Mouse (Mus musculus): Measurements from ENCODE around the gene Cpne8.

DNA sequence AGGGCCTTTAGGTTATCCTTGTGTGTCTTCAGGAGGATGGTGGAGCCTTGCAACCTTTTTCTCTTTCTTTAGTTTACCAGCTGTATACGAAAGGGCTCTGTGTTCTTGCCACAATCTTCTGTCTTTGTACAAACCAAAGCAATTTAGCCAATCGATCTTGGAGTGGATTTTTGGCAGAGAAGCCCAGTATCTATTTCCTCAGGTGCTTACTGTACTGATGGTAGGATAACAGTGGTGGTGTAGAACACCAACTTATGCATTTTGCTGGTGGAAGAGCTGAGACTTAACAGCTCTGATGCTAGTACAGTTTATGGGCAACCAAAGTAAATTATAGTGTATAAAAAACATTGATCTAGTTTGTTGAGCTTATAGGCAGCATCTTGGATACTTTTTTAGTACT, 83.6 kb downstream of the Cpne8 start:
- TF ChIP-seq GATA1 (IDR thresholded peaks at IDR 0.05; ENCODE audit: borderline replicate concordance, low read length) (no peak), FLI1 (IDR thresholded peaks at IDR 0.05; ENCODE audit: low read length) (no peak)
